Mouse (Mus musculus) R1 (cell line): ENCODE data around the gene Rassf1.
A peak's percentile ranks its signal among the peaks of the same experiment; 100 is the strongest.

Experiments
- DNase-seq: peaks from one replicate; pipeline ENCODE4 v3.0.0-alpha.2; 2018; ENCODE audit warnings: low read depth, low spot score

Gene Rassf1

GRCm38 (mm10) chr9:107551117-107551889, at the start of gene Rassf1:
Rassf1 (plus strand) TSS chr9:107551555.
- peak; percentile 68 for DNase-seq

GRCm38 (mm10) chr9:107502131-107502846, 49.1 kb upstream of the Rassf1 start:
- no peak for DNase-seq

- DNase-seq, result no peak
Measured at GRCm38 (mm10) chr9:107504662-107505537, 46.5 kb upstream of the Rassf1 start.

DNA sequence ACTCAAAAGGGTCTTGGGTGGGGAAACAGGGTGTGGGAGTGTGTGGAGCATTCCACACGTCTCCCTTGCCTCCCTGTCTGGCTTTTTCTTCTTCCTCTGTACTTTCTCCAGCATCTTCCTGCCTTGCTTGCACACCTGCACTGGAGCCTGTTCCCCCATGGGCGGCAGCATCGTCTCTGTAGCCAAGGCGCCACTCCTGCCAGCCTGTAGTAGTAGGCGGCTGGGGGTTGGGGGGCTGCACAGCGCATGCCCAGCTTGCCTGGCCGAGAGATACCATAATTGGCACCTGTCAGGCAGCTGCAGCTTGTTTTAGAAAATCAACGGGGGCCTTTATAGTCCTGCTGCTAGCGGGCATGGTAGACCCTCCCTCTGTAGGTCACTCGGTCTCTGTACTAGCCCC, 43.1 kb upstream of the Rassf1 start:
- DNase-seq, result no peak

GRCm38 (mm10) chr9:107510384-107511100, 40.8 kb upstream of the Rassf1 start:
- no peak for DNase-seq

DNA sequence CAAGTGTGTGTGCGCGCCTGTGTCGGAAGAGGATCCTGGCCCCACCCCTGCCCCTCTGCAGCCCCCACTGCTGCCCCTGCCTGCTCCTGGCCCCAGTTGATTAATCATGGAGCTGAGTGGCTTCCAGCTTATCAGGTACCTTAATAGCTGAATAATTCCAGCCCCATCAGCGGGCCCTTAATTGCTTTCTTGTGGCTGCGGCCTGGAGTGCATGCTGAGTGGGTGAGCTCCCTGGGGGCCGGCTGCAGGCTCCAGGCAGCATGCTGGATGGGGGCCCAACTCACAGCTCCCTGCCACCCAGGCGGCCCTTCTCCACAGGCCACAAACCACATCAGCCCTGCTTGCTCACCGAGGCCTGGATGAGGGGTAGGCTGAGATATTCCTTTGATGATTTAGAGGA, 39.9 kb upstream of the Rassf1 start:
- no peak for DNase-seq

DNA sequence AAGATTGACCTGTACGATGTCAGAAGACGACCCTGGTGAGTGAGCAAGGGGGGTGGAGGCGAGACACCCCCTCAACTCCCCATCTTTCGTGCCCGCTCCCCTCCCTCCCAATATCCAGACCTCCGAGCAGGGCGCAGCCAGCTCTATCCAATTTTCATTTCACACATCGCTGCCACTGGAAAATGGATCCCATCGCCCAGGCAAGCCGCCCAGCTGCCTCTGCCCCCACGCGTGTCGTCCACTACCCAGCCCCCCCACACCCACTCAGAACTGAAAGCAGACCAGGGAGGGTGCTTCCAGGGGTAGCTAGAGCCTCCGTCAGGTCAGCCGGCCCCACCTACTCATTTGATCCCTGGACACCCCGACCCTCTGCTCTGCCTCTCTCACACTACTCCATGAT, 39.0 kb upstream of the Rassf1 start:
- DNase-seq, result no peak

DNA sequence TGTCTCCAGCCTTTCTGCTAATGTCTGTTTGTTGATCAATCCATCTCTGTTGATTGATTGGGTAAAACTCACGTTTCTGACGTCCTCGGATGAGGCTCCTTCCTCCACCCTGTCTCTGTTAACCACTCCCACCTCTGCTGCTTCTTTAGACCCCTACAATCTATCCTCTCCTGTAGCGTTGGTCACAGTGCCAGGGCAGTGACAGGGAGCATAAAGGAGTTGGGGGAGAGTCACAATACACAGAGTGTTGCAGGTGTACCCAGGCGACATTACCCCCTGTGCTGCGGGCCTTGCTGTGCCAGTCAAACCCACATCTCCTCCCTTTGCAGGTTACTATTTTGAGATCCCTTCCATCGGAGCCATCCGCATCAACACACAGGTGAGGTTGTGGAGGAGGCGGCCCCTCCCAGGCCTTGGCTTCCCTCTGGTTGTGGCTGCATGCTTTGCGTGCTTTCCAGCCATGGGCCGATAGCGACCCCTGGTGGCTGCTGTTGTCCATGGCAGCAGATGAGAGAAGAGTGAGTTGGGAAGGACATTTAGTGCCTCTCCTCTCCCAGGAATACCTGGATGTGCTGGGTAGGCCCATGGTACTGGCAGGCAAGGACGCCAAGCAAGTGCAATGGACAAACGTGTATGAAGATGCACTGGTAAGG, 36.9 kb upstream of the Rassf1 start:
- peak; percentile 76 for DNase-seq

GRCm38 (mm10) chr9:107520331-107520730, 31.0 kb upstream of the Rassf1 start:
- no peak for DNase-seq

DNA sequence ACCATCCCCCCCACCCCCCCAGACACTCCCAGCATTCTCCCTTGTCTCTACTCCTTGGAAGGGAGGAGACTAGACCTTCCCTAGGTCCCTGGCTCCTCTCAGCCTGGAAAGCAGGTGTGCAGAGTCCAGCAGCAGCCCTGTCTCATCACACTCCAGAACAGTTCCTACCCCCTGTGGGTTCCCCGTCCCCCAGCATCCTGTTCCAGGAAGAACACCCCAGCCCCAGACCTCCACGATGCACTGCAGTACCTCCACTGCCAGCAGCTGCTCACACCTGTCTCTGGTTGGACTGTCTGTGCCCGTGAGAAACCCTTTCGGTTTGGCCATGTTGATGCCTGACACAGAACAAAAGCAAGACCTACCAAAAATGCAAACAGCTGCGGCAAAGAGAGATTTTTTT, 30.2 kb upstream of the Rassf1 start:
- peak; percentile 90 for DNase-seq

DNA sequence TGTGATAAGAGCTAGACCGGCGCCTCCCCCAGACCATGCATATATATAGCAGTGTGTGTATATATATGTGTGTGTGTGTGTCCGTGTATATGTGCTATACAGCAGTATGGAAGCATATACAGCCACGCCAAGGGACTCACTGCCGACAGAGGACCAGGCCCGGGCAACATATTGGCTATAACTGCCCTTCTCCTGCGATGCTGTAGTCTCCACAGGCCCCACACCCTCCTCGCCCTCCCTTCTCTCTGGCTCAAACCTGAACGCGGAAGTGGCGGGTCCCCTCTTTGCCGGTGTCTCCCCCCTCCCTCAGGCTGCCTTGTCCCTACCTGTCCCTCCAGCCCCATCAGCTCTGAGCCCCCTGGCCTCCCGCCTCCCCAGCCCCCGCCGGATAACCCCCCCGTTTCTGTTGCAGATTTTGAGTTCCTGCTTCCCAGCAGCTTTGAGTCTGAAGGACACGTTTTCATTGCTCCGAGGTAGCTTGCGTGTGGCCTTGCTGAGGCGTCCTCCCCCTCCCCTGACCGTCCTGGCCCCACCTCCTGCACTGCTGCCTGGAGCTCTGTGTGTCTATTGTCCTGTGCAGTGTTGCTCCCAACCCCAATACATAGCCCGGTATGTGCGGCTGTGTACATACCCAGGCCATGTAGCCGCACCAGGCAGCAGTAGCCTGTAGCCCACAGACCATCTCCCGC, 29.5 kb upstream of the Rassf1 start:
- DNase-seq, result peak; percentile 68

DNA sequence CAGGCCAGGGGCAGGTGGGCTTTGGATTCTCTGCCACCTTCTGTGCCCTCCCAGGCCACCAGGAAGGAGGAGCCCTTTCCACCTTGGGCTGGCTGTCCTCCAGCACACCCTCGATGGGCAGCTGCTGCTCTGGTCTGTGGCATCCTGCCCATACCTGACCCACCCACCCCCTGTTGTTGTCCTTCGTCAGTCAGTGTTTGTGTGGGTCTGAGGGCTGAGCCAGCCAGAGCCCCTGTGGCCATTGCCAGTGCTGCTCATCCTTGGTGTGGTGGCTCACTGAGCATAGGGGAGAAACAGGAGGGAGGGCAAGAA, 29.0 kb upstream of the Rassf1 start:
- no peak for DNase-seq

DNA sequence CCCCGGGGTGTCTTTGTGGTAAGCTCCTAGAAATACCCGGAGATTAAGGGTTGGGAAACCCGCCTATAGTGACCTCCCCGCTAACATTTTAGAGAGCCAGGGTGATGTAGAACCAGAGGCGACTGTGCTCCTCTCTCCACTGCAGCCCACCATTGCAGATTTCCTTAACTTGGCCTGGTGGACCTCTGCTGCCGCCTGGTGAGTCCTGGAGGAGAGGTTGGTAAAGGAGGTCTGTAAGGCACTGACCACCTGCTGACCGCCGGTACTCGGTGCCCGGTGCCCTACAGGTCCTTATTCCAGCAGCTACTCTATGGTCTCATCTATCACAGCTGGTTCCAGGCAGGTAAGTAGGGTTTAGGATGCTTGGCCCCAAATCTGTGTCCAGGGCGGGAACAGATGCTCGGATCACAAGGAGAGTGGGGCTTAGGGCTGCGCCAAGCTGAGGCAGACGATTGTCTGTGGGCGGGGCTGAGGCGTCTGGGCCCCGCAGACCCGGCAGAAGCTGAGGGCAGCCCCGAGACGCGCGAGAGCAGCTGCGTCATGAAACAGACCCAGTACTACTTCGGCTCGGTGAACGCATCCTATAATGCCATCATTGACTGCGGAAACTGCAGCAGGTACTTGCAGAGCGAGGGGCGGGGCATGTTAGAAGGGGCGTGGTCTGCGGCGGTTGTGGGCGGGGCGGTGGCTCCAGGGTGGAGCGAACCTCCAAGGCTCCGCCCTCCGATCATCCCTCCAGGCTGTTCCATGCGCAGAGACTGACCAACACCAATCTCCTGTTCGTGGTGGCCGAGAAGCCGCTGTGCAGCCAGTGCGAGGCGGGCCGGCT, 24.9 kb upstream of the Rassf1 start:
- peak; percentile 87 for DNase-seq

DNA sequence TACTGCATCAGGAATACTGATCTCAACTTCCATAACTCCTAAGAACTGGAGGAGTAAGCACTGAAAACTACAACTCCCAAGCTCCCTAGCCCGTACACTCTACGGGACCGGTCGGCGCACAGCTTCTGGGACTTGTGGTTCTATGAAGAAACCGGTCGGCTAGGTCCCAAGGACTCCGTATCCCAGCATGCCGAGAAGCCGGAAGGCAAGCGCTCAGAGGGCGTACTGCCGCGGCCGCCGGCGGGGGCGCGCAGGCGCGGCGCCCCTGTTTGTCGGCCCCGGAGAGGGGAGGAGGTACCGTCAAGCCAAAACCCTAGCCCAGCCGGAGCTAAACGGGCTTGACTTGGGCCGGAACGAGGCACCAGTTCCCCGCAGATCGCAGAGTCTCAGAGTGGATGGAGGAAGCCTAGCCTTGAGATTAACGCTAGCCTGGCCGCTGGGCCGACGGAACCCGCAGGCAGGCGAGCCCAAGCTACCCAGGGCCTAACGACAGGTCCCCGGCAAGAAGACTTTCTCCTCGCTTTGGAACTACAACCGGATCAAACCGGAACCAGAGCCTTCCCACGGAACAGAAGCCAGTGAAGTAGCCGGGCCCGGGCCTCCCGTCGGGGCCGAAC, 17.5 kb upstream of the Rassf1 start, which contains the start of gene Tmem115:
TSS of gene Tmem115 (plus strand) at position 155 of the 617 bp plus-strand sequence.
- DNase-seq, result peak; percentile 100

- no peak for DNase-seq
Measured at GRCm38 (mm10) chr9:107534408-107535202, 16.8 kb upstream of the Rassf1 start.

- no peak for DNase-seq
Measured at GRCm38 (mm10) chr9:107538231-107538630, 13.1 kb upstream of the Rassf1 start.

GRCm38 (mm10) chr9:107538711-107539110, 12.6 kb upstream of the Rassf1 start:
- no peak for DNase-seq

DNA sequence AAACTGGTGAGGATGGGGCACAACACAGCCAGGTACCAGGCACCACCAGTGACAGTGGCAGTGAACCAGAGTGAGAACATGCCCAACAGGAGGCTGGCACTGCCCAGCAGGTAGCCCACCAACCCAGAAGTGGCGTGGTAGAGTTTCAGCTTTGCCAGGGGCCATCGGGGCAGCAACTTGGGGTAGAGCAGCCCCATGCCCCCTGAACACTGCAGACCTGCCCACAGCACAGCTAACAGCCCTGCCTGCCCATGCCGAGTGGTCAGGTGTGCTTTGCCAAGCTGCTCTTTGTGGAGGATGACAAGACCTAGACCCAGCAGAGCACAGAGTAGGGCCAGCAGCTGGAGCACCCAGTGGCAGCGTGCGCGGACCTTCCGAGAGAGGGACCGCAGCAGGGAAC, 11.4 kb upstream of the Rassf1 start:
- DNase-seq, result no peak
